In genomic region chr2:76070432-76071306, GRCm38 (mm10) we compare ENCODE assay signal across 8 mouse cellular contexts.
A peak's percentile ranks its signal among the peaks of the same experiment; 100 is the strongest.
DNase-seq lines count a peak whose midpoint lies in the region; ATAC-seq lines count a peak whose summit lies in the region.

No protein-coding gene starts in this region.

- no peaks in the 10 kb centered on the region for H3K27me3 ChIP-seq in forebrain, embryonic 12.5 days
- no peaks in the 10 kb centered on the region for H3K27me3 ChIP-seq in liver, embryonic 16.5 days (ENCODE audit: control insufficient read depth, insufficient read depth, low read depth, low read length)
- H3K27me3 ChIP-seq in neural tube, embryonic 12.5 days (replicated peaks), result no peaks in the 10 kb centered on the region

- H3K27ac ChIP-seq in brown adipose tissue, adult 24 weeks (replicated peaks; ENCODE audit: low read depth, low read length), result 0 out of 2 replicates have a peak overlapping the region, but pooled peaks have one; percentile 49
- H3K27ac ChIP-seq in forebrain, embryonic 12.5 days, result peak overlapping the region; percentile 61
- no peak overlapping the region for H3K27ac ChIP-seq in liver, embryonic 16.5 days (ENCODE audit: low read length)
- H3K27ac ChIP-seq in neural tube, embryonic 12.5 days, result peak overlapping the region; percentile 58

- ATAC-seq in forebrain, embryonic 12.5 days (ENCODE audit: low FRiP score), result peak; percentile 95
- ATAC-seq in liver, embryonic 16.5 days (ENCODE audit: low read depth), result peak; percentile 75
- peak; percentile 89 for ATAC-seq in neural tube, embryonic 12.5 days (ENCODE audit: low FRiP score, low read depth)

- H3K36me3 ChIP-seq in forebrain, embryonic 12.5 days (replicated peaks), result no peaks in the 10 kb centered on the region
- no peaks in the 10 kb centered on the region for H3K36me3 ChIP-seq in liver, embryonic 16.5 days (ENCODE audit: control insufficient read depth, insufficient read depth)
- H3K36me3 ChIP-seq in neural tube, embryonic 12.5 days, result no peaks in the 10 kb centered on the region

- peak overlapping the region; percentile 49 for H3K4me2 ChIP-seq in forebrain, embryonic 12.5 days
- peak overlapping the region; percentile 42 for H3K4me2 ChIP-seq in liver, embryonic 16.5 days (ENCODE audit: low read depth, low read length)
- H3K4me2 ChIP-seq in neural tube, embryonic 12.5 days (replicated peaks), result peak overlapping the region; percentile 48

- peak; percentile 90 for DNase-seq in ES-CJ7 (ENCODE audit: low read depth, low spot score)
- peak; percentile 84 to 85 for DNase-seq in heart, postnatal 10 days
- peak; percentile 74 to 81 for DNase-seq in kidney, postnatal 4 days
- peak; percentile 18 for DNase-seq in thymus, postnatal 25 days

- 2% methylated on average over 19 of the region's 19 CpGs for WGBS in forebrain, embryonic 12.5 days
- WGBS in liver, embryonic 16.5 days (ENCODE audit: insufficient replicate concordance), result under 1% methylated on average over 19 of the region's 19 CpGs
- 3% methylated on average over 19 of the region's 19 CpGs for WGBS in neural tube, embryonic 12.5 days

- H3K9ac ChIP-seq in forebrain, embryonic 12.5 days, result peak overlapping the region; percentile 50; the same call in 1 of the 2 replicates
- no peak overlapping the region for H3K9ac ChIP-seq in liver, embryonic 16.5 days (ENCODE audit: low read depth, low read length)
- 0 out of 2 replicates have a peak overlapping the region, but pooled peaks have one; percentile 21 for H3K9ac ChIP-seq in neural tube, embryonic 12.5 days

- no peaks in the 10 kb centered on the region for H3K4me1 ChIP-seq in brown adipose tissue, adult 24 weeks (ENCODE audit: control insufficient read depth, insufficient read depth, insufficient read length, low read length)
- peaks cover 3% of the 10 kb centered on the region for H3K4me1 ChIP-seq in forebrain, embryonic 12.5 days
- H3K4me1 ChIP-seq in liver, embryonic 16.5 days (ENCODE audit: control insufficient read depth, low read depth, low read length), result no peaks in the 10 kb centered on the region
- peaks cover 20% of the 10 kb centered on the region; the same call in 1 of the 2 replicates for H3K4me1 ChIP-seq in neural tube, embryonic 12.5 days

- intact Hi-C loops in heart, postnatal 10 days (cut with DNase I), result loop anchor here (1.0 to 2.0 kb wide), 2 partner anchors 187 to 280 kb away; no protein-coding TSS in a partner anchor

- no peaks in the 10 kb centered on the region for H3K9me3 ChIP-seq in forebrain, embryonic 12.5 days
- H3K9me3 ChIP-seq in liver, embryonic 16.5 days (replicated peaks; ENCODE audit: control insufficient read depth, low read length), result no peaks in the 10 kb centered on the region
- no peaks in the 10 kb centered on the region for H3K9me3 ChIP-seq in neural tube, embryonic 12.5 days

- H3K4me3 ChIP-seq in brown adipose tissue, adult 24 weeks (ENCODE audit: insufficient read depth, low read depth, low read length), result peak overlapping the region; percentile 75
- peak overlapping the region; percentile 41 for H3K4me3 ChIP-seq in forebrain, embryonic 12.5 days (replicated peaks)
- H3K4me3 ChIP-seq in liver, embryonic 16.5 days (ENCODE audit: low read depth, low read length), result peak overlapping the region; percentile 35
- H3K4me3 ChIP-seq in neural tube, embryonic 12.5 days, result peak overlapping the region; percentile 21; the same call in 1 of the 2 replicates

Comparison
In these comparisons a context has a peak if more than half of its experiments do, and no peak if none do; other contexts are left out.
1. DNase-seq: peak in every context shown above with its lines; median percentile 90 in ES-CJ7; 84 in heart, postnatal 10 days; 78 in kidney, postnatal 4 days; 18 in thymus, postnatal 25 days.
2. H3K4me3 ChIP-seq: peak in every context shown above with its lines; median percentile 75 in brown adipose tissue, adult 24 weeks; 41 in forebrain, embryonic 12.5 days; 35 in liver, embryonic 16.5 days; 21 in neural tube, embryonic 12.5 days.